Mouse (Mus musculus) midbrain, postnatal 0 days (tissue): ENCODE data around the gene Sema3f. TPM values are rescaled to one million over a fixed set of nuclear protein-coding genes. Genes with fewer than 3 reads are reported as not detected.

Source experiments
- ATAC-seq: fragments of 200-750 bp; cut with Nextera tagmentation; 2 replicates; pipeline ENCODE4 v1.8.0; 2017; ENCODE audit warnings: moderate number of reproducible peaks, mild to moderate bottlenecking, moderate TSS enrichment, moderate library complexity; ENCODE audit not compliant: low FRiP score
- DNase-seq: peaks from one replicate; pipeline ENCODE4 v3.0.0-alpha.2; 2015; ENCODE audit warnings: low spot score
- H3K27ac ChIP-seq: fragments of 300-500 bp; sonication (generic); 2 replicates; pipeline ENCODE4 v1.5.1; 2014; ENCODE audit warnings: low read depth, mild to moderate bottlenecking, low read length, mixed read lengths
- H3K27me3 ChIP-seq: fragments of 300-500 bp; sonication (generic); 2 replicates; pipeline ENCODE4 v1.6.1; 2014; ENCODE audit warnings: low read length, control low read depth, mixed read lengths; ENCODE audit not compliant: insufficient read depth
- H3K36me3 ChIP-seq: fragments of 300-500 bp; sonication (generic); 2 replicates; pipeline ENCODE4 v1.6.1; 2014; ENCODE audit warnings: low read length, control low read depth, mixed read lengths; ENCODE audit not compliant: insufficient read depth
- H3K4me1 ChIP-seq: fragments of 300-500 bp; sonication (generic); 2 replicates; pipeline ENCODE4 v1.6.1; 2014; ENCODE audit warnings: mild to moderate bottlenecking, control low read depth, antibody characterized with exemption, low read length, mixed read lengths; ENCODE audit not compliant: insufficient read depth
- H3K4me2 ChIP-seq: fragments of 300-500 bp; sonication (generic); 2 replicates; pipeline ENCODE4 v1.6.1; 2014; ENCODE audit warnings: low read depth, mild to moderate bottlenecking, low read length, mixed read lengths; ENCODE audit not compliant: poor library complexity, severe bottlenecking
- H3K4me3 ChIP-seq: fragments of 300-500 bp; sonication (generic); 2 replicates; pipeline ENCODE4 v1.5.1; 2014; ENCODE audit warnings: low read depth, mild to moderate bottlenecking, low read length, moderate library complexity
- H3K9ac ChIP-seq: fragments of 300-500 bp; sonication (generic); replicated peaks from 2 replicates; pipeline ENCODE4 v1.6.1; 2014; ENCODE audit warnings: mild to moderate bottlenecking, low read length, moderate library complexity, mixed read lengths; ENCODE audit not compliant: poor library complexity, severe bottlenecking
- H3K9me3 ChIP-seq: fragments of 300-500 bp; sonication (generic); 2 replicates; pipeline ENCODE4 v1.6.1; 2016; ENCODE audit warnings: low read length, control low read depth
- CTCF ChIP-seq: IDR thresholded peaks from 2 replicates; pipeline ENCODE4 v1.5.1; 2016; ENCODE audit warnings: antibody characterized with exemption, mild to moderate bottlenecking
- WGBS: fragments of 180-500 bp; shearing (Covaris S2); extraction: QIAGEN DNeasy Blood & Tissue Kit; methylation state at CpG from one replicate; pipeline ENCODE4 v1.1.7; 2014; 5-methylcytosine and 5-hydroxymethylcytosine counted together
- polyA plus RNA-seq: library from polyadenylated mRNA; unstranded; fragments of >200 nt; fragmentation: Nextera tagmentation; extraction: Ambion mirVana; gene quantifications from 2 replicates; pipeline ENCODE4 v1.2.1, GENCODE M21; 2015
- total RNA-seq: library from RNA; depleted of rRNA; stranded (reverse); fragments of >200 nt; gene quantifications from 2 replicates; pipeline ENCODE4 v1.2.3, GENCODE M21; 2014

Gene Sema3f
- total and polyA plus RNA-seq, 2 experiments from 2014 or later: 13.5 to 115 TPM

DNA sequence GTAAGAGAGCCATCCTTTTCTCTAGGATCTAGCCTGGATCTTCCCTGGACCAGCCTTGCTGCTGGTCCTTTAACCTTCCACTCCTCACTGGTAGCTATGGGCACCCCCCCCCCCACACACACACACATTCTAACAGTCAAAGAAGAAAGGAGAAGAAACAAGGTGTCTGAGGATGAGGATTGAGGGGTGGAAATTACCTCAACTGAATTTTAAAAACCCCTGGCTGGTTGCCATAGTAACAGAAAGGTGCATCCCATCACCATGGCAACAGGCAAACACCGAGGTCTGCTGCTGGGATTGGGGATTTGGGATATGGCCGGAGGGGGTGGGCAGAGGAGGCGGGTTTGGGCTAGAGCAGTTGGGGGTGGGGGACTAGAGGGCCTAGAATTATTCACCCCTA is 19.4 kb upstream of the Sema3f start:
- WGBS: 9% methylated on average over 3 of the region's 3 CpGs
- H3K36me3 ChIP-seq: no peaks in the 10 kb centered on the region
- H3K4me1 ChIP-seq: peaks cover 32% of the 10 kb centered on the region
- no peak for TF ChIP-seq CTCF
- no peaks in the 10 kb centered on the region for H3K9me3 ChIP-seq
- H3K4me3 ChIP-seq: no peak overlapping the region
- peak overlapping the region; percentile 12; the same call in 1 of the 2 replicates for H3K4me2 ChIP-seq
- H3K9ac ChIP-seq: no peak overlapping the region
- H3K27me3 ChIP-seq: no peaks in the 10 kb centered on the region
- peak overlapping the region; percentile 89 for H3K27ac ChIP-seq
- DNase-seq (peak; percentile 81), ATAC-seq (peak; percentile 21)

GRCm38 (mm10) chr9:107728919-107729670 is 18.8 kb upstream of the Sema3f start:
- H3K4me1 ChIP-seq: peaks cover 31% of the 10 kb centered on the region
- no peak overlapping the region for H3K9ac ChIP-seq
- TF ChIP-seq CTCF: no peak
- no peak for DNase-seq
- no peak overlapping the region for H3K4me3 ChIP-seq
- peak overlapping the region; percentile 89 for H3K27ac ChIP-seq
- H3K36me3 ChIP-seq: no peaks in the 10 kb centered on the region
- no peaks in the 10 kb centered on the region for H3K9me3 ChIP-seq
- 50% methylated on average over 6 of the region's 6 CpGs for WGBS
- H3K27me3 ChIP-seq: no peaks in the 10 kb centered on the region
- no peak; the same call in 1 of the 2 replicates for ATAC-seq
- peak overlapping the region; percentile 12; the same call in 1 of the 2 replicates for H3K4me2 ChIP-seq

DNA sequence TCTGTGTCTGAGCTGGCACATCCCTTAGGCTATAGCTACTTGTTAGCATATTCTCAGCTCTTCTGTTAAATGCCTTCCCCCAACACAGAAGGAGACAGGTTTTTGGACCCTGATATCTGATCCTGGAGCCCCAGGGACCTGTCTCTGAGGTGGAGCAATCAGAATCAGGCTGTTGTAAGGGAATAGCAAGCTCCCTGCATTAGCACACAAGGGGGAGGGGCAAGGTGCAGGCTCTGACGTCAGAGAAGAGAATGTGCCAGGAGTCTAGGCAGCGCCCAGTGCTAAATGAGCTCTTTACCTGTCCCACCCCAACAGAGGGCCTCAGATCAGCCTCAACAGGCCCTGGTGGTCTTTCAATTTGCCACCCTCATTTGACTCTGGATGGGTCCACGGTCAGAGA is 16.8 kb upstream of the Sema3f start:
- Histone ChIP-seq H3K4me3 (no peak overlapping the region), H3K9ac (0 out of 2 replicates have a peak overlapping the region, but pooled peaks have one; percentile 13), H3K27me3 (no peaks in the 10 kb centered on the region), H3K4me1 (peaks cover 42% of the 10 kb centered on the region), H3K36me3 (no peaks in the 10 kb centered on the region), H3K27ac (peak overlapping the region; percentile 65), H3K4me2 (no peak overlapping the region), H3K9me3 (no peaks in the 10 kb centered on the region)
- no peak for TF ChIP-seq CTCF
- DNase-seq (peak; percentile 64), ATAC-seq (peak; percentile 69)
- WGBS: 33% methylated on average over 3 of the region's 3 CpGs

- no peak overlapping the region for H3K9ac ChIP-seq
- H3K27ac ChIP-seq: no peak overlapping the region; the same call in 1 of the 2 replicates
- H3K4me3 ChIP-seq: no peak overlapping the region
- H3K4me1 ChIP-seq: peaks cover 41% of the 10 kb centered on the region
- ATAC-seq (no peak), DNase-seq (no peak)
- H3K9me3 ChIP-seq: no peaks in the 10 kb centered on the region
- no peaks in the 10 kb centered on the region for H3K27me3 ChIP-seq
- H3K4me2 ChIP-seq: no peak overlapping the region
- 90% methylated on average over 1 of the region's 1 CpGs for WGBS
- no peaks in the 10 kb centered on the region for H3K36me3 ChIP-seq
- TF ChIP-seq CTCF: no peak
These were observed 14.5 kb upstream of the Sema3f start for GRCm38 (mm10) chr9:107724796-107725195.

DNA sequence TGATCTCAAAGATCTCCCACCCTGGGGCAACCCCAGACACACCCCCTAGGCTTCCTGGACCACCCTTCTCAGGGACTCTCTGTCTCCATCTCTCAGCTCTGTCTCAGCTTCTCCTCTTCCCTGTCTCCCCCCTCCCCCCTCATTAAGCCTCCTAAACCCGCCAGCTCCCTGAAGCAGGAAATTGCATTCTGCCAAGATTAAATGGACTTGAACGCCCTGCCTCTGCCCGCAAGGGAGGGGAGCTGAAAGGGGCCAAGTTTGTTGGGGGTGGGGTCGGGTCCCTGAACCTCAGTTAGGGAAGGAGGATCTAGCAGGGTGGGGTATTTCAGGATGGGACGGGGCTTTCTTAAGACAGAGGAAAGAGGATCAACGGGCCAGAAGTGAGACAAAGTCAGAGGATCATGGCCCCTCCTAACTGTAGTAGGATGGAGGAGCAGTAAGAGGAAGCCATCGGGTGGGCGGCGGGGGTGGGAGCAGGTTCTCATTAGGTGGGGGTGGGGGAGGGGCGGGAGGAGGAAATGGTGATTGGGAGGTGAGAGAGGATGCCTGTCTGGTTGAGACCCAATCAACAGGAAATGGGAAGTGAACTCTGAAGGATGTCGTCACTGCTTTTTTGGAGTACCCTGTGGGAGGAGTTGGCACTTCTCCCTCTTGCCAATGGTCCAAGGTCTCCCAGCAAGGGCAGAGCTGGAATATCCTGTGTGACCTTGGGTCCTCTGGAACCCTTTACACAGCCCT is 13.7 kb upstream of the Sema3f start:
- 3% methylated on average over 9 of the region's 11 CpGs for WGBS
- peak overlapping the region; percentile 63 for H3K27ac ChIP-seq
- ATAC-seq: 0 out of 2 replicates have a peak, but pooled peaks have one; percentile 41
- no peaks in the 10 kb centered on the region for H3K36me3 ChIP-seq
- no peak overlapping the region for H3K4me3 ChIP-seq
- no peak overlapping the region for H3K4me2 ChIP-seq
- H3K9me3 ChIP-seq: no peaks in the 10 kb centered on the region
- no peaks in the 10 kb centered on the region for H3K27me3 ChIP-seq
- TF ChIP-seq CTCF: no peak
- H3K9ac ChIP-seq: 0 out of 2 replicates have a peak overlapping the region, but pooled peaks have one; percentile 29
- DNase-seq: peak; percentile 79
- H3K4me1 ChIP-seq: peaks cover 33% of the 10 kb centered on the region

DNA sequence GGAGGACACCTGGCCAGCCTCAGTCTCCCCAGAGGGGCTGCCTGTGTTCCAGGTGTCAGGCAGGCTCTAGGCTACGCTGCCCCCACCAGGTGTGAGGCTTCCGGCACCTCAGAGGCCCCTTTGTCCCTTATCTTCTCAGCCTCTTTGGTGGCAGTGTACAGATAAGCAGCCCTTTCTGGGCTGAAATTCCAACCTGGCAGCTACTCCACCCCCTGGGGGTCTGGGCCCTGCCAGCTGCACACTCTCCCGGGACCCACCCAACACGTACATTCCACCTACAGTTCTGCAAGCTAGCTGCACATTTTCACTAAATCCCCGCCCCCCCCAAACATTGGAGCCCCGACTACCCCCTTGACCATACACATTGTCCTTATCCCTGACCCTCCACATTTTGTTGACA is 13.0 kb upstream of the Sema3f start:
- no peak for DNase-seq
- 24% methylated on average over 6 of the region's 6 CpGs for WGBS
- H3K9ac ChIP-seq: no peak overlapping the region
- H3K4me2 ChIP-seq: no peak overlapping the region
- H3K36me3 ChIP-seq: no peaks in the 10 kb centered on the region
- H3K9me3 ChIP-seq: no peaks in the 10 kb centered on the region
- H3K4me3 ChIP-seq: no peak overlapping the region
- TF ChIP-seq CTCF: no peak
- 0 out of 2 replicates have a peak, but pooled peaks have one; percentile 25 for ATAC-seq
- no peaks in the 10 kb centered on the region for H3K27me3 ChIP-seq
- peak overlapping the region; percentile 63; the same call in 1 of the 2 replicates for H3K27ac ChIP-seq
- H3K4me1 ChIP-seq: peaks cover 27% of the 10 kb centered on the region
